Mouse (Mus musculus) MEL (cell line): Measurements from ENCODE around the gene Rnf115. TPM values are rescaled to one million over a fixed set of nuclear protein-coding genes. Genes with fewer than 3 reads are reported as not detected.

Experiments
- DNase-seq: peaks from one replicate; pipeline ENCODE4 v3.0.0; 2011; ENCODE audit warnings: low read depth, low spot score
- H3K27ac ChIP-seq: 2 replicates; pipeline ENCODE4 v1.5.1; 2012; ENCODE audit warnings: low read depth, mild to moderate bottlenecking, control low read depth, low read length, moderate library complexity; ENCODE audit not compliant: control insufficient read depth
- H3K27me3 ChIP-seq, 2 experiments: fragments of 150-350 bp in 1 of 2; sonication (generic) in 1 of 2; 2 replicates each; pipeline ENCODE4 v1.6.1; 2012; ENCODE audit warnings: low read length in 2 of 2, mild to moderate bottlenecking in 2 of 2, improper control_type of control experiment in 1 of 2, moderate library complexity in 1 of 2; ENCODE audit not compliant: insufficient read depth in 2 of 2, control insufficient read depth in 1 of 2
- H3K36me3 ChIP-seq, 2 experiments: 2 replicates each; pipeline ENCODE4 v1.6.1; 2012 to 2014; ENCODE audit warnings: low read length in 2 of 2, improper control_type of control experiment in 1 of 2, inconsistent platforms in 1 of 2, mild to moderate bottlenecking in 1 of 2; ENCODE audit not compliant: insufficient read depth in 2 of 2, control insufficient read depth in 1 of 2
- H3K4me1 ChIP-seq, 2 experiments: fragments of 150-350 bp in 1 of 2; sonication (generic) in 1 of 2; 2 replicates each; pipeline ENCODE4 v1.6.1; 2012; ENCODE audit warnings: low read length in 2 of 2, improper control_type of control experiment in 1 of 2, mild to moderate bottlenecking in 1 of 2; ENCODE audit not compliant: insufficient read depth in 2 of 2, control insufficient read depth in 1 of 2
- H3K4me3 ChIP-seq, 2 experiments: fragments of 150-350 bp in 1 of 2; sonication (generic) in 1 of 2; 2 replicates each; pipeline ENCODE4 v1.5.1; 2012; ENCODE audit warnings: low read depth in 2 of 2, low read length in 2 of 2, mild to moderate bottlenecking in 2 of 2, moderate library complexity in 2 of 2, control low read depth in 1 of 2, improper control_type of control experiment in 1 of 2; ENCODE audit not compliant: control insufficient read depth in 1 of 2, insufficient read depth in 1 of 2
- H3K79me2 ChIP-seq: 2 replicates; pipeline ENCODE4 v1.6.1; 2012; ENCODE audit warnings: mild to moderate bottlenecking, low read length, moderate library complexity; ENCODE audit not compliant: control insufficient read depth, poor library complexity, insufficient read depth
- H3K9ac ChIP-seq: 2 replicates; pipeline ENCODE4 v1.6.1; 2012; ENCODE audit warnings: low read depth, mild to moderate bottlenecking, control low read depth, low read length, moderate library complexity; ENCODE audit not compliant: control insufficient read depth, poor library complexity, severe bottlenecking
- H3K9me3 ChIP-seq: fragments of 150-350 bp; sonication (generic); replicated peaks from 2 replicates; pipeline ENCODE4 v1.6.1; 2012; ENCODE audit warnings: mild to moderate bottlenecking, low read length, improper control_type of control experiment, moderate library complexity; ENCODE audit not compliant: insufficient read depth
- BHLHE40 ChIP-seq: IDR thresholded peaks from 2 replicates; pipeline ENCODE4 v1.6.1; 2012; ENCODE audit warnings: low read depth, mild to moderate bottlenecking, inconsistent platforms, low read length, improper control_type of control experiment, borderline replicate concordance
- CHD1 ChIP-seq: IDR thresholded peaks from 2 replicates; pipeline ENCODE4 v1.6.1; 2012; ENCODE audit warnings: low read depth, mild to moderate bottlenecking, inconsistent platforms, low read length, improper control_type of control experiment
- CTCF ChIP-seq, 3 experiments: IDR thresholded peaks in 2 of 3; conservative IDR thresholded peaks in 1 of 3; 2 replicates each; pipeline ENCODE4 v1.5.1; 2011 to 2012; ENCODE audit warnings: low read length in 3 of 3, low read depth in 2 of 3, mild to moderate bottlenecking in 2 of 3, improper control_type of control experiment in 1 of 3, inconsistent platforms in 1 of 3, mixed read lengths in 1 of 3, moderate library complexity in 1 of 3; ENCODE audit not compliant: control insufficient read depth in 1 of 3, insufficient read depth in 1 of 3, poor library complexity in 1 of 3, severe bottlenecking in 1 of 3
- ELF1 ChIP-seq: IDR thresholded peaks from 2 replicates; pipeline ENCODE4 v1.6.1; 2014; ENCODE audit warnings: low read depth, mild to moderate bottlenecking, inconsistent platforms, low read length, improper control_type of control experiment, moderate library complexity
- EP300 ChIP-seq, 2 experiments: IDR thresholded peaks; 2 replicates each; pipeline ENCODE4 v1.6.1; 2011; ENCODE audit warnings: improper control_type of control experiment in 2 of 2, low read length in 2 of 2, low read depth in 1 of 2, mild to moderate bottlenecking in 1 of 2
- ETS1 ChIP-seq: IDR thresholded peaks from 2 replicates; pipeline ENCODE4 v1.6.1; 2012; ENCODE audit warnings: low read depth, mild to moderate bottlenecking, inconsistent platforms, low read length, improper control_type of control experiment, moderate library complexity
- GATA1 ChIP-seq: IDR thresholded peaks from 2 replicates; pipeline ENCODE4 v1.6.1; 2011; ENCODE audit warnings: low read depth, low read length, improper control_type of control experiment
- HCFC1 ChIP-seq: IDR thresholded peaks from 2 replicates; pipeline ENCODE4 v1.6.1; 2012; ENCODE audit warnings: low read depth, mild to moderate bottlenecking, inconsistent platforms, low read length, improper control_type of control experiment, moderate library complexity
- JUND ChIP-seq: IDR thresholded peaks from 2 replicates; pipeline ENCODE4 v1.6.1; 2011; ENCODE audit warnings: low read depth, mild to moderate bottlenecking, improper control_type of control experiment, low read length
- MAFK ChIP-seq: IDR thresholded peaks from 2 replicates; pipeline ENCODE4 v1.6.1; 2011; ENCODE audit warnings: low read depth, mild to moderate bottlenecking, low read length, improper control_type of control experiment, borderline replicate concordance
- MXI1 ChIP-seq: IDR thresholded peaks from 2 replicates; pipeline ENCODE4 v1.6.1; 2011; ENCODE audit warnings: mild to moderate bottlenecking, low read depth, low read length, improper control_type of control experiment
- MYC ChIP-seq: IDR thresholded peaks from 2 replicates; pipeline ENCODE4 v1.6.1; 2011; ENCODE audit warnings: low read depth, mild to moderate bottlenecking, low read length, improper control_type of control experiment, moderate library complexity
- POLR2AphosphoS2 ChIP-seq: IDR thresholded peaks from 2 replicates; pipeline ENCODE4 v1.6.1; 2011; ENCODE audit warnings: low read length, improper control_type of control experiment
- SMC3 ChIP-seq: IDR thresholded peaks from 2 replicates; pipeline ENCODE4 v1.6.1; 2011; ENCODE audit warnings: low read depth, low read length, improper control_type of control experiment
- TAL1 ChIP-seq: IDR thresholded peaks from 2 replicates; pipeline ENCODE4 v1.6.1; 2012; ENCODE audit warnings: mild to moderate bottlenecking, inconsistent platforms, low read length, moderate library complexity, mixed read lengths
- USF1 ChIP-seq: IDR thresholded peaks from 2 replicates; pipeline ENCODE4 v1.6.1; 2014; ENCODE audit warnings: low read depth, mild to moderate bottlenecking, inconsistent platforms, low read length, improper control_type of control experiment, moderate library complexity
- ZKSCAN1 ChIP-seq: IDR thresholded peaks from 2 replicates; pipeline ENCODE4 v1.6.1; 2012; ENCODE audit warnings: low read depth, mild to moderate bottlenecking, inconsistent platforms, low read length, improper control_type of control experiment, moderate library complexity
- polyA plus RNA-seq, 2 experiments: library from polyadenylated mRNA; stranded (reverse) in 1 of 2; unstranded in 1 of 2; fragments of >175 nt in 1 of 2; fragments of >200 nt in 1 of 2; gene quantifications; 2 replicates each; pipeline versions ENCODE4 v1.2.1 to v1.2.4; 2012; ENCODE audit warnings: low replicate concordance in 2 of 2, low read depth in 1 of 2; ENCODE audit not compliant: insufficient read length in 2 of 2, insufficient read depth in 1 of 2, missing spikeins in 1 of 2
- total RNA-seq: library from RNA; depleted of rRNA; stranded (reverse); fragments of 300-350 nt; gene quantifications from 2 replicates; pipeline ENCODE4 v1.2.3, GENCODE M21; 2012

Rnf115 gene
- total and polyA plus RNA-seq, 3 experiments = 43.2 to 71.8 (median 66.1) TPM

DNA sequence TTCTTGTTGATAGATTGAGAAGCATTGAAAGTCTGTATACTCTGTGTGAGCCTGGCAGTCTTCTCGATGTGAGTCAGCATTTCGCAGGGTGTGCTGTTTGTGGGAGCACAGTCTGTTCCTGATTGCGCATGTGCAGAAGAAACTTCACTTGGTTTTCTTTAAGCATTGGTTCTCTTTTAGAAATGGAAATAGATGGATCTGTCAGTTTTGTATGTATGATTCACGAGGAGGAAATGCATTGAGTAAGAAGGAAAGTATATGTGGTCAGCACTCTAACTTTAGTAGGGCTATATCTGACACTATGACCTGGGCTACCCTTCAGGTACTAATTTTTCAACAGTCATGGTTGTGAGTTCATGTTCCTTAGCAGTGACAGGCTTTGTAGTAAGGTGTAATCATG lies 32.2 kb downstream of the Rnf115 start:
- peak; percentile 53 for DNase-seq
- no peak for TF ChIP-seq BHLHE40
- no peak for TF ChIP-seq HCFC1
- TF ChIP-seq JUND = no peak
- no peak for TF ChIP-seq ZKSCAN1
- TF ChIP-seq USF1 = no peak
- no peak for TF ChIP-seq POLR2AphosphoS2
- no peak for TF ChIP-seq GATA1
- TF ChIP-seq SMC3 = no peak
- TF ChIP-seq MAFK = no peak
- no peak overlapping the region for H3K4me3 ChIP-seq
- H3K27ac ChIP-seq = no peak overlapping the region
- H3K4me1 ChIP-seq = peaks cover 0 to 2% of the 10 kb centered on the region in 2 experiments; a peak in 1 of 4 replicates
- no peaks in the 10 kb centered on the region for H3K79me2 ChIP-seq
- no peaks in the 10 kb centered on the region for H3K27me3 ChIP-seq
- H3K9me3 ChIP-seq = no peaks in the 10 kb centered on the region
- H3K9ac ChIP-seq = no peak overlapping the region
- H3K36me3 ChIP-seq = peaks cover 0 to 9% of the 10 kb centered on the region in 2 experiments; a peak in 3 of 4 replicates

DNA sequence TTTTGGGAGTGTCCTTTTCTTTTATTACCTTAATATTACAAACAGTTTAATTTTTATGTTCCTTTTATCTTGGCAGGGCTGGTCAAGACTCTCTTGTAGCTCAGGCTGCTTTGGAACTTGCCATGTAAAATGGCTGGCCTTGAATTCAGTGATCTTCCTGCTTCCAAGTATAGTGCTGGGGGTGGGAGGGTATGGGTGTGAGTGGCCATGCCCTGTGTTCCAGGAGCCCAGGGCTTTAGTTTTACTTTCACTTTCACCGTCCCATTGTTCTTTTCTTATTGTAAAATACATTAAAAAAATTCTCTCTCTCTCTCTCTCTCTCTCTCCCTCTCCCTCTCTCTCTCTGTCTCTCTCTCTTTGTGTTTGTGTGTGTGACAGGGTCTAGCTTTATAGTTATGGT lies 37.1 kb downstream of the Rnf115 start:
- Histone ChIP-seq H3K79me2 (no peaks in the 10 kb centered on the region), H3K4me3 (peak overlapping the region; percentile 7 to 58), H3K9ac (peak overlapping the region; percentile 30), H3K27ac (no peak overlapping the region), H3K36me3 (peaks cover 0 to 25% of the 10 kb centered on the region in 2 experiments; a peak in 2 of 4 replicates), H3K4me1 (peaks cover 0 to 7% of the 10 kb centered on the region in 2 experiments; a peak in 3 of 4 replicates), H3K27me3 (no peaks in the 10 kb centered on the region), H3K9me3 (no peaks in the 10 kb centered on the region)
- TF ChIP-seq ETS1 (peak; percentile 47; the same call in 1 of the 2 replicates), CHD1 (0 out of 2 replicates have a peak, but pooled peaks have one; percentile 58), ELF1 (no peak), MXI1 (peak; percentile 44; the same call in 1 of the 2 replicates)
- peak; percentile 53 for DNase-seq

DNA sequence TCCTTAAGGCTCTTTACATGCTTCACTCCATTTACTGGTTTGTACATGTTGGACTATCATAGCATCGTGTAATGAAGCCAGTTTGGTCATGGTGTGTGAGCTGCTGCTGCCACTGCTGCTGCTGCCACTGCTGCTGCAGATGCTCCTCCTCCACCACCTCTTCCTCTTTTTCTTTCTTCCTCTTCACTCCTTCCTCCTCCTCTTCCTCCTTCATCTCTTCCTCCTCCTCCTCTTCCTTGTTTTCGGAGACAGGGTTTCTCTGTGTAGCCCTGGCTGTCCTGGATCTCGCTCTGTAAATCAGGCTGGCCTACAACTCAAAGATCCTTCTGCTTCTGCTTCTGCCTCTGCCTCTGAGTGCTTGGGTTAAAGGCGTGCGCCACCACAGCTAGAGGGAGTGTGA lies 42.5 kb downstream of the Rnf115 start:
- no peaks in the 10 kb centered on the region for H3K9me3 ChIP-seq
- H3K36me3 ChIP-seq = peaks cover 3 to 35% of the 10 kb centered on the region in 2 experiments; a peak in 3 of 4 replicates
- no peaks in the 10 kb centered on the region for H3K27me3 ChIP-seq
- no peak overlapping the region; a peak in 1 of 4 replicates for H3K4me3 ChIP-seq
- DNase-seq = peak; percentile 74
- TF ChIP-seq ELF1 (peak; percentile 50; the same call in 1 of the 2 replicates), CTCF (IDR thresholded peaks at IDR 0.05 in 2 of 3, conservative IDR thresholded peaks at IDR 0.05 in 1 of 3; ENCODE audit: control insufficient read depth in 1 of 3, insufficient read depth in 1 of 3, low read depth in 2 of 3, low read length in 3 of 3, poor library complexity in 1 of 3, severe bottlenecking in 1 of 3) (peak in 1 of 3 experiments; percentile 17; a peak in 2 of 6 replicates), EP300 (IDR thresholded peaks at IDR 0.05; ENCODE audit: low read depth in 1 of 2, low read length in 2 of 2) (peak in 1 of 2 experiments; percentile 47; a peak in 2 of 4 replicates), ZKSCAN1 (no peak), MAFK (no peak), TAL1 (no peak), MYC (no peak)
- H3K27ac ChIP-seq = no peak overlapping the region
- H3K9ac ChIP-seq = 0 out of 2 replicates have a peak overlapping the region, but pooled peaks have one; percentile 14
- peaks cover 3% of the 10 kb centered on the region; the same call in 1 of the 2 replicates for H3K79me2 ChIP-seq
- H3K4me1 ChIP-seq = peaks cover 5 to 18% of the 10 kb centered on the region in 2 experiments; a peak in 3 of 4 replicates
